Comparison of ENCODE assay signal across 8 mouse cellular contexts in the genomic region with DNA sequence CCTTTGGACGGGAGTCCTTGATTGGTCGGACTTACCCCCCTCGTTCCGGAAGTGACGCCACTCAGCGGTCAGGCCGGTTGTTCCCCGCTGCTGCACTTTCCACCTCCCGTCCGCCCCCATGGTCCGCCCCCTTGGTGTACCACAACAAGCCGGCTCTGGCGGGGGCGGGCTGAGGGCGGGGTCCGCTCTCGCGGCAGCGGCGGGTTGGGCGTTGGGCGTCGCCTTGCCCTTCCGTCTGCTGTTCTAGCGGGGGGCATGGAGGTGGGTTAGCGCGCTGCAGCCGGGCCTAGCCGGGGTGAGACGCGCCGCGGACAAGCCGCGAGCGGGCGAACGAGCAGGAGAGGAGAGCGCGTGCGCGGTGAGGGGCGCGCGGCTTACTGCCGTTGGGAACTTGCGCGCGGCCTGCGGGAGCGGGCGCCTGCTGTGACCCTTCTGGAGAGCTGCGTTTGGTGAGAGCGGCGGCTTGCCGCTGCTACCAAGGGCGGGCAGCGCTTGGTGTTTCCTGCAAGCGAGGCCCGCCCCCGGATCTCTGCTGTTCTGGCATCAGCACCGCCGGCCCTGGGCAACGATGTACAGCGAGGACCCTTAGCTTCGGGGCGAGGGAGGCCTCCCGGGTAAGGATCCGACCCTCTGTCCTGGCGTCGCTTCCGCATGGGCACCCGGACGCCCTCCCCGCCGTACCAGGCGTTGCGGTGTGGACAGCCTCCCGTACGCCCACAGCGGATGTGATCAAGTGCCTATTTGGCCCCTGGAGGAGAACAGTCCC. TPM values are rescaled to one million over a fixed set of nuclear protein-coding genes. Genes with fewer than 3 reads are reported as not detected.
DNase-seq lines count a peak whose midpoint lies in the region; ATAC-seq lines count a peak whose summit lies in the region.

No protein-coding gene starts in this region.

- peak; percentile 86 for DNase-seq in c-Kit-negative CD71-positive TER-119-positive erythroid progenitor cells, embryonic 14.5 days (ENCODE audit: low read depth, low spot score)
- DNase-seq in fibroblast of lung, adult 2 months (ENCODE audit: low read depth): peak; percentile 96
- peak; percentile 100 for DNase-seq in kidney, postnatal 14 days
- peak; percentile 97 for DNase-seq in liver, embryonic 13.5 days
- DNase-seq in neural tube, embryonic 10.5 days (ENCODE audit: extremely low spot score, low spot score): peak; percentile 100

- peak overlapping the region; percentile 83 for H3K9ac ChIP-seq in heart, embryonic 14.5 days (ENCODE audit: low read length)
- H3K9ac ChIP-seq in liver, embryonic 13.5 days: peak overlapping the region; percentile 91
- peak overlapping the region; percentile 89 for H3K9ac ChIP-seq in stomach, embryonic 16.5 days (ENCODE audit: low read length)

- H3K4me2 ChIP-seq in heart, embryonic 14.5 days (ENCODE audit: low read length): peak overlapping the region; percentile 83
- H3K4me2 ChIP-seq in liver, embryonic 13.5 days: peak overlapping the region; percentile 82
- H3K4me2 ChIP-seq in stomach, embryonic 16.5 days (ENCODE audit: low read depth, low read length): peak overlapping the region; percentile 55

- H3K9me3 ChIP-seq in heart, embryonic 14.5 days (ENCODE audit: control insufficient read depth, low read length): no peaks in the 10 kb centered on the region
- no peaks in the 10 kb centered on the region for H3K9me3 ChIP-seq in liver, embryonic 13.5 days (replicated peaks)
- no peaks in the 10 kb centered on the region for H3K9me3 ChIP-seq in stomach, embryonic 16.5 days (replicated peaks; ENCODE audit: control insufficient read depth, low read length)

- H3K36me3 ChIP-seq in heart, embryonic 14.5 days (ENCODE audit: control insufficient read depth, insufficient read depth, low read length): peaks cover 32% of the 10 kb centered on the region
- H3K36me3 ChIP-seq in liver, embryonic 13.5 days: peaks cover 28% of the 10 kb centered on the region
- 0 out of 2 replicates have a peak, but pooled peaks cover 2% of the 10 kb centered on the region for H3K36me3 ChIP-seq in stomach, embryonic 16.5 days (ENCODE audit: control insufficient read depth, insufficient read depth, low read length)

- H3K4me1 ChIP-seq in heart, embryonic 14.5 days (ENCODE audit: control insufficient read depth in 2 of 2, insufficient read depth in 2 of 2, low read length in 2 of 2): peaks cover 5 to 12% of the 10 kb centered on the region in 2 experiments
- H3K4me1 ChIP-seq in liver, embryonic 13.5 days (replicated peaks): peaks cover 18% of the 10 kb centered on the region
- peaks cover 7% of the 10 kb centered on the region for H3K4me1 ChIP-seq in stomach, embryonic 16.5 days (ENCODE audit: control insufficient read depth, insufficient read depth, low read length)

- H3K27ac ChIP-seq in heart, embryonic 14.5 days (replicated peaks in 1 of 2; ENCODE audit: control insufficient read depth in 1 of 2, insufficient read depth in 1 of 2, low read depth in 2 of 2, low read length in 2 of 2): peak overlapping the region; percentile 92 to 95
- H3K27ac ChIP-seq in liver, embryonic 13.5 days: peak overlapping the region; percentile 94
- peak overlapping the region; percentile 94 for H3K27ac ChIP-seq in stomach, embryonic 16.5 days (ENCODE audit: low read length)

- under 1% methylated on average over 81 of the region's 81 CpGs for WGBS in heart, embryonic 14.5 days
- WGBS in liver, embryonic 13.5 days (ENCODE audit: insufficient replicate concordance): under 1% methylated on average over 78 of the region's 81 CpGs
- WGBS in stomach, embryonic 16.5 days: 1% methylated on average over 81 of the region's 81 CpGs

- ATAC-seq in CD4-positive, CD25-positive, alpha-beta regulatory T cell, adult 4 months: peak; percentile 88
- ATAC-seq in heart, embryonic 14.5 days (ENCODE audit: insufficient number of reproducible peaks, insufficient read depth, low FRiP score, low read depth): peak; percentile 99
- peak; percentile 97 for ATAC-seq in liver, embryonic 13.5 days (ENCODE audit: low read depth)
- ATAC-seq in stomach, embryonic 16.5 days (ENCODE audit: insufficient read depth, low FRiP score): peak; percentile 99

- H3K4me3 ChIP-seq in heart, embryonic 14.5 days (ENCODE audit: control insufficient read depth in 1 of 2, insufficient read depth in 1 of 2, low read depth in 1 of 2, low read length in 2 of 2): peak overlapping the region; percentile 64 to 65
- H3K4me3 ChIP-seq in liver, embryonic 13.5 days (replicated peaks): peak overlapping the region; percentile 87
- peak overlapping the region; percentile 66 for H3K4me3 ChIP-seq in stomach, embryonic 16.5 days (replicated peaks; ENCODE audit: low read length)

- H3K27me3 ChIP-seq in heart, embryonic 14.5 days (ENCODE audit: control insufficient read depth, insufficient read depth, low read length): no peaks in the 10 kb centered on the region
- no peaks in the 10 kb centered on the region for H3K27me3 ChIP-seq in liver, embryonic 13.5 days
- no peaks in the 10 kb centered on the region for H3K27me3 ChIP-seq in stomach, embryonic 16.5 days (ENCODE audit: control insufficient read depth, insufficient read depth, low read length)

RNA-seq across cellular contexts. Expression of a gene that starts 1.1 kb away (rescaled TPM):
- polyA plus RNA-seq in CD4-positive, CD25-positive, alpha-beta regulatory T cell, adult 4 months (2017; shearing (Covaris generic)): 10 to 100 TPM; 27.6 to 40.7 TPM
- polyA plus RNA-seq in heart, embryonic 14.5 days (2014; fragmentation: Nextera tagmentation; extraction: Ambion mirVana): 10.0 and 10.5 TPM in 2 replicates
- polyA plus RNA-seq in liver, embryonic 13.5 days (2015; fragmentation: Nextera tagmentation; extraction: Ambion mirVana): 3.3 and 3.5 TPM in 2 replicates
- polyA plus RNA-seq in stomach, embryonic 16.5 days (2015; fragmentation: Nextera tagmentation; extraction: Ambion mirVana): 8.1 and 8.6 TPM in 2 replicates

Comparison
In these comparisons a context has a peak if more than half of its experiments do, and no peak if none do; other contexts are left out.
1. Peak in every context shown above with its lines: DNase-seq, ATAC-seq, H3K4me3 ChIP-seq and H3K27ac ChIP-seq.